In the genomic region with DNA sequence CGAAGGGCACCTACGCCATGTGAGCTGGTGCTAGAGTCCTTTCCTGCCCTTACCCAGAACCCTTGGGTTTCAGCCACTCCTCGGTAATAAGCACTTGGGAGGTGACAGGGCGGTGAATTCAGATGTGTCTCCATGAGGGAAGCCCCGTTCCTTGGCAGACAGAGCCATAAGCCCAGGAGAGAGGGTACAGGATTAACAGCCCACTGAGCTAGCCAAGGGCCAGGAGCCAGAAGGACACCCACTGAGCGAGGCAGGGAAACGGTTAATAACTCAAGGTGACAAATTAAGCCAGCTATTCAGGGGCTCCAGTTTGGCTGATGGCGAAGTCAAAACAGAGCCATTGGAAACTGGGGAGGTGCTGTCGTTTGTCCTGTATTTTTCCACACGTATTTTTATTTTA, we compare ENCODE assay signal across 17 mouse cellular contexts.
"Had no signal": no experiment of that assay in that cellular context is flagged by ENCODE, and none has a peak within 500 bp of the region (broad histone marks: within the 10 kb centered on the region; RNA-seq: fewer than 3 reads in every experiment).

No protein-coding gene starts in this region.

- DNase-seq: kidney, adult 18-20 months; kidney, adult 9 months; kidney, postnatal 25 days; layer of hippocampus, adult 9-11 months; liver, embryonic 13.5 days; lung, adult 2 months; right cerebral cortex, postnatal 4 days; thymus, adult 2 months; thymus, postnatal 14 days; thymus, postnatal 4 days had no signal

- H3K4me3 ChIP-seq: layer of hippocampus, adult 2 months; left cerebral cortex, adult 2 months; liver, embryonic 13.5 days; midbrain, embryonic 13.5 days had no signal

- H3K27ac ChIP-seq: layer of hippocampus, adult 2 months; left cerebral cortex, adult 2 months; liver, embryonic 13.5 days; macrophage; midbrain, embryonic 13.5 days; stomach, postnatal 0 days had no signal

- H3K27me3 ChIP-seq: liver, embryonic 13.5 days; midbrain, embryonic 13.5 days had no signal

- H3K36me3 ChIP-seq: liver, embryonic 13.5 days; midbrain, embryonic 13.5 days had no signal

- H3K4me2 ChIP-seq: liver, embryonic 13.5 days; midbrain, embryonic 13.5 days had no signal

- ATAC-seq: intestine, embryonic 16.5 days; midbrain, embryonic 13.5 days; midbrain, embryonic 16.5 days had no signal

- H3K9ac ChIP-seq: liver, embryonic 13.5 days; midbrain, embryonic 13.5 days had no signal

- H3K9me3 ChIP-seq: liver, embryonic 13.5 days; midbrain, embryonic 13.5 days had no signal

- H3K4me1 ChIP-seq: liver, embryonic 13.5 days had no signal
